Mouse (Mus musculus) hindbrain, embryonic 14.5 days (tissue): ENCODE measurements at regions not wholly inside any gene's neighbourhood (a gene's known extent, or its start where the extent isn't known, plus 50 kb on each side); places are given as distances from the start of the nearest gene placed in this dataset.
"Not testable (repeated sequence)": the region's sequence is repeated elsewhere in the genome, so short reads cannot be mapped to it uniquely, and the experiment has no call there.

ENCODE experiments used
- ATAC-seq: fragments of 200-750 bp; cut with Nextera tagmentation; 2 replicates; pipeline ENCODE4 v1.8.0; 2017; ENCODE audit warnings: moderate number of reproducible peaks, mild to moderate bottlenecking, moderate TSS enrichment, moderate library complexity; ENCODE audit not compliant: low FRiP score
- DNase-seq: peaks from one replicate; pipeline ENCODE4 v3.0.0-alpha.2; 2015; ENCODE audit warnings: low spot score
- H3K27ac ChIP-seq: fragments of 300-500 bp; sonication (generic); 2 replicates; pipeline ENCODE4 v1.5.1; 2014; ENCODE audit warnings: mild to moderate bottlenecking, moderate library complexity
- H3K27me3 ChIP-seq: fragments of 300-500 bp; sonication (generic); 2 replicates; pipeline ENCODE4 v1.6.1; 2014; ENCODE audit warnings: mild to moderate bottlenecking, low read length, mixed read lengths; ENCODE audit not compliant: control insufficient read depth, insufficient read depth
- H3K36me3 ChIP-seq: fragments of 300-500 bp; sonication (generic); replicated peaks from 2 replicates; pipeline ENCODE4 v1.6.1; 2014; ENCODE audit not compliant: control insufficient read depth, insufficient read depth
- H3K4me1 ChIP-seq: fragments of 300-500 bp; sonication (generic); replicated peaks from 2 replicates; pipeline ENCODE4 v1.6.1; 2014; ENCODE audit warnings: antibody characterized with exemption, low read length, mixed read lengths; ENCODE audit not compliant: control insufficient read depth, insufficient read depth
- H3K4me2 ChIP-seq: fragments of 300-500 bp; sonication (generic); replicated peaks from 2 replicates; pipeline ENCODE4 v1.6.1; 2014; ENCODE audit warnings: mild to moderate bottlenecking, moderate library complexity
- H3K4me3 ChIP-seq: fragments of 300-500 bp; sonication (generic); replicated peaks from 2 replicates; pipeline ENCODE4 v1.5.1; 2014; ENCODE audit warnings: mild to moderate bottlenecking, low read length
- H3K9ac ChIP-seq: fragments of 300-500 bp; sonication (generic); 2 replicates; pipeline ENCODE4 v1.6.1; 2014
- H3K9me3 ChIP-seq: fragments of 300-500 bp; sonication (generic); 2 replicates; pipeline ENCODE4 v1.6.1; 2016; ENCODE audit warnings: low read length; ENCODE audit not compliant: control insufficient read depth
- WGBS: fragments of 180-500 bp; shearing (Covaris S2); extraction: QIAGEN DNeasy Blood & Tissue Kit; methylation state at CpG from one replicate; pipeline ENCODE4 v1.1.7; 2014; 5-methylcytosine and 5-hydroxymethylcytosine counted together

GRCm38 (mm10) chr17:94866630-94867029 lies 116.8 kb upstream of the Mettl4 start:
- no peaks in the 10 kb centered on the region for H3K27me3 ChIP-seq
- no peaks in the 10 kb centered on the region for H3K9me3 ChIP-seq
- no peak overlapping the region for H3K4me3 ChIP-seq
- H3K9ac ChIP-seq, result no peak overlapping the region
- H3K4me1 ChIP-seq, result no peaks in the 10 kb centered on the region
- ATAC-seq (no peak), DNase-seq (no peak)
- H3K4me2 ChIP-seq, result no peak overlapping the region
- H3K36me3 ChIP-seq, result no peaks in the 10 kb centered on the region
- no peak overlapping the region for H3K27ac ChIP-seq
- WGBS, result 100% methylated on average over 1 of the region's 1 CpGs

GRCm38 (mm10) chr17:94864531-94865318 lies 114.9 kb upstream of the Mettl4 start:
- Histone ChIP-seq H3K9ac (peak overlapping the region; percentile 52), H3K27ac (peak overlapping the region; percentile 18; the same call in 1 of the 2 replicates), H3K4me3 (peak overlapping the region; percentile 47), H3K4me2 (peak overlapping the region; percentile 57)
- DNase-seq (peak; percentile 70), ATAC-seq (peak; percentile 98)
- WGBS, result 10% methylated on average over 21 of the region's 21 CpGs
- H3K9me3 ChIP-seq, H3K27me3 ChIP-seq, H3K4me1 ChIP-seq, H3K36me3 ChIP-seq: not testable (repeated sequence)

GRCm38 (mm10) chr17:94854698-94855097 lies 104.9 kb upstream of the Mettl4 start:
- H3K27me3 ChIP-seq, H3K27ac ChIP-seq, H3K9ac ChIP-seq, H3K36me3 ChIP-seq, ATAC-seq, DNase-seq, H3K4me3 ChIP-seq, H3K4me2 ChIP-seq, H3K4me1 ChIP-seq, H3K9me3 ChIP-seq: not testable (repeated sequence)
- 86% methylated on average over 4 of the region's 4 CpGs for WGBS

GRCm38 (mm10) chr17:94834446-94835117 lies 84.8 kb upstream of the Mettl4 start:
- DNase-seq (peak; percentile 81), ATAC-seq (peak; percentile 99)
- peak overlapping the region; percentile 53 for H3K27ac ChIP-seq
- no peaks in the 10 kb centered on the region; the same call in 1 of the 2 replicates for H3K36me3 ChIP-seq
- H3K27me3 ChIP-seq, result no peaks in the 10 kb centered on the region
- 1% methylated on average over 20 of the region's 20 CpGs for WGBS
- H3K4me1 ChIP-seq, result peaks cover 11% of the 10 kb centered on the region
- H3K9me3 ChIP-seq, result peaks cover 3% of the 10 kb centered on the region; the same call in 1 of the 2 replicates
- peak overlapping the region; percentile 61 for H3K4me2 ChIP-seq
- peak overlapping the region; percentile 57 for H3K4me3 ChIP-seq
- H3K9ac ChIP-seq, result peak overlapping the region; percentile 63

- ATAC-seq, result peak; percentile 49; the same call in 1 of the 2 replicates
- peak overlapping the region; percentile 53; the same call in 1 of the 2 replicates for H3K27ac ChIP-seq
- peak overlapping the region; percentile 57 for H3K4me3 ChIP-seq
- H3K9me3 ChIP-seq, DNase-seq, H3K36me3 ChIP-seq, H3K27me3 ChIP-seq: not testable (repeated sequence)
- H3K4me2 ChIP-seq, result peak overlapping the region; percentile 61
- WGBS, result 6% methylated on average over 9 of the region's 9 CpGs
- peak overlapping the region; percentile 63 for H3K9ac ChIP-seq
- peaks cover 11% of the 10 kb centered on the region for H3K4me1 ChIP-seq
Observed at GRCm38 (mm10) chr17:94834067-94834445, 84.2 kb upstream of the Mettl4 start.

GRCm38 (mm10) chr17:94826415-94826814 lies 76.6 kb upstream of the Mettl4 start:
- H3K27me3 ChIP-seq, H3K4me3 ChIP-seq, H3K27ac ChIP-seq, H3K36me3 ChIP-seq, H3K9ac ChIP-seq, DNase-seq, ATAC-seq, H3K4me1 ChIP-seq, H3K4me2 ChIP-seq: not testable (repeated sequence)
- 93% methylated on average over 1 of the region's 1 CpGs for WGBS
- H3K9me3 ChIP-seq, result peaks cover 51% of the 10 kb centered on the region

- peaks cover 36% of the 10 kb centered on the region for H3K9me3 ChIP-seq
- DNase-seq (no peak), ATAC-seq (no peak)
- no peak overlapping the region for H3K9ac ChIP-seq
- H3K4me3 ChIP-seq, result no peak overlapping the region
- H3K4me1 ChIP-seq, result no peaks in the 10 kb centered on the region
- no peak overlapping the region for H3K27ac ChIP-seq
- H3K4me2 ChIP-seq, result no peak overlapping the region
- 0 out of 2 replicates have a peak, but pooled peaks cover 9% of the 10 kb centered on the region for H3K36me3 ChIP-seq
- H3K27me3 ChIP-seq, result no peaks in the 10 kb centered on the region
Observed at GRCm38 (mm10) chr17:94808758-94809157, 58.9 kb upstream of the Mettl4 start.
